Mouse (Mus musculus) CH12.LX (cell line): Measurements from ENCODE around the gene Psmd9. TPM values are rescaled to one million over a fixed set of nuclear protein-coding genes. Genes with fewer than 3 reads are reported as not detected.
A peak's percentile ranks its signal among the peaks of the same experiment; 100 is the strongest.

Source experiments
- DNase-seq: peaks from one replicate; pipeline ENCODE4 v3.0.0-alpha.2; 2013; ENCODE audit errors: extremely low read depth
- H3K27ac ChIP-seq: 2 replicates; pipeline ENCODE4 v1.5.1; 2012; ENCODE audit warnings: low read depth, mild to moderate bottlenecking, control low read depth, moderate library complexity; ENCODE audit not compliant: insufficient read depth
- H3K27me3 ChIP-seq: replicated peaks from 2 replicates; pipeline ENCODE3; 2012; ENCODE audit warnings: inconsistent platforms
- H3K36me3 ChIP-seq, 2 experiments: replicated peaks in 1 of 2; 2 replicates each; pipeline versions ENCODE3 to v1.6.1; 2012; ENCODE audit warnings: inconsistent platforms in 1 of 2, low read length in 1 of 2, mild to moderate bottlenecking in 1 of 2, mixed read lengths in 1 of 2, moderate library complexity in 1 of 2; ENCODE audit not compliant: control insufficient read depth in 1 of 2, insufficient read depth in 1 of 2
- H3K4me1 ChIP-seq, 2 experiments: 2 replicates each; pipeline ENCODE4 v1.6.1; 2012; ENCODE audit warnings: inconsistent platforms in 1 of 2, moderate library complexity in 1 of 2; ENCODE audit not compliant: insufficient read depth in 2 of 2, control insufficient read depth in 1 of 2
- H3K4me2 ChIP-seq: 2 replicates; pipeline ENCODE4 v1.6.1; 2012; ENCODE audit warnings: low read depth, mild to moderate bottlenecking, control low read depth; ENCODE audit not compliant: poor library complexity, insufficient read depth, severe bottlenecking
- H3K4me3 ChIP-seq, 3 experiments: fragments of 150-350 bp in 1 of 3; sonication (generic) in 1 of 3; replicated peaks in 1 of 3; 2 replicates each; pipeline versions ENCODE3 to v1.5.1; 2011 to 2012; ENCODE audit warnings: low read depth in 2 of 3, low read length in 2 of 3, mild to moderate bottlenecking in 2 of 3, moderate library complexity in 2 of 3, control low read depth in 1 of 3, improper control_type of control experiment in 1 of 3, inconsistent platforms in 1 of 3, mixed read lengths in 1 of 3; ENCODE audit not compliant: poor library complexity in 1 of 3
- H3K79me2 ChIP-seq: replicated peaks from 2 replicates; pipeline ENCODE4 v1.6.1; 2012; ENCODE audit warnings: mild to moderate bottlenecking, moderate library complexity; ENCODE audit not compliant: control insufficient read depth, poor library complexity, insufficient read depth, severe bottlenecking; ENCODE audit errors: extremely low read depth
- H3K9ac ChIP-seq: 2 replicates; pipeline ENCODE4 v1.6.1; 2012; ENCODE audit warnings: low read depth, mild to moderate bottlenecking, control low read depth, moderate library complexity; ENCODE audit not compliant: insufficient read depth
- H3K9me3 ChIP-seq: replicated peaks from 2 replicates; pipeline ENCODE3; 2012; ENCODE audit warnings: low read length, inconsistent platforms, mixed read lengths
- CHD1 ChIP-seq: IDR thresholded peaks from 2 replicates; pipeline ENCODE4 v1.6.1; 2012; ENCODE audit warnings: low read depth, low read length, improper control_type of control experiment, inconsistent platforms
- CTCF ChIP-seq, 2 experiments: IDR thresholded peaks in 1 of 2; conservative IDR thresholded peaks in 1 of 2; 2 replicates each; pipeline ENCODE4 v1.5.1; 2011 to 2012; ENCODE audit warnings: low read depth in 2 of 2, low read length in 2 of 2, improper control_type of control experiment in 1 of 2, inconsistent platforms in 1 of 2, mild to moderate bottlenecking in 1 of 2, moderate library complexity in 1 of 2
- E2F4 ChIP-seq: IDR thresholded peaks from 2 replicates; pipeline ENCODE4 v1.6.1; 2011; ENCODE audit warnings: low read depth, low read length, improper control_type of control experiment; ENCODE audit not compliant: insufficient replicate concordance
- ETS1 ChIP-seq: conservative IDR thresholded peaks from 2 replicates; pipeline ENCODE4 v1.6.1; 2012; ENCODE audit warnings: low read depth, mild to moderate bottlenecking, inconsistent platforms, low read length, improper control_type of control experiment, moderate library complexity
- GABPA ChIP-seq: IDR thresholded peaks from 2 replicates; pipeline ENCODE4 v1.6.1; 2012; ENCODE audit warnings: low read depth, low read length, improper control_type of control experiment, inconsistent platforms; ENCODE audit not compliant: insufficient replicate concordance
- HCFC1 ChIP-seq: IDR thresholded peaks from 2 replicates; pipeline ENCODE4 v1.6.1; 2012; ENCODE audit warnings: low read depth, mild to moderate bottlenecking, inconsistent platforms, low read length, improper control_type of control experiment
- IRF4 ChIP-seq: IDR thresholded peaks from 2 replicates; pipeline ENCODE4 v1.6.1; 2014; ENCODE audit warnings: low read depth, mild to moderate bottlenecking, inconsistent platforms, low read length, improper control_type of control experiment
- JUND ChIP-seq: conservative IDR thresholded peaks from 2 replicates; pipeline ENCODE4 v1.6.1; 2011; ENCODE audit warnings: low read depth, low read length, improper control_type of control experiment
- KAT2A ChIP-seq: IDR thresholded peaks from 2 replicates; pipeline ENCODE4 v1.6.1; 2012; ENCODE audit warnings: low read length, improper control_type of control experiment, inconsistent platforms; ENCODE audit not compliant: insufficient replicate concordance
- MAX ChIP-seq: IDR thresholded peaks from 2 replicates; pipeline ENCODE4 v1.6.1; 2011; ENCODE audit warnings: low read length, improper control_type of control experiment
- MAZ ChIP-seq: IDR thresholded peaks from 2 replicates; pipeline ENCODE4 v1.6.1; 2012; ENCODE audit warnings: low read depth, mild to moderate bottlenecking, inconsistent platforms, low read length, improper control_type of control experiment, moderate library complexity
- MEF2A ChIP-seq: IDR thresholded peaks from 2 replicates; pipeline ENCODE4 v1.6.1; 2014; ENCODE audit warnings: low read depth, mild to moderate bottlenecking, inconsistent platforms, low read length, improper control_type of control experiment, borderline replicate concordance
- MXI1 ChIP-seq: IDR thresholded peaks from 2 replicates; pipeline ENCODE4 v1.6.1; 2011; ENCODE audit warnings: mild to moderate bottlenecking, low read depth, low read length, improper control_type of control experiment
- NELFE ChIP-seq: IDR thresholded peaks from 2 replicates; pipeline ENCODE4 v1.6.1; 2011; ENCODE audit warnings: low read depth, low read length, improper control_type of control experiment
- POLR2A ChIP-seq: IDR thresholded peaks from 2 replicates; pipeline ENCODE4 v1.6.1; 2011; ENCODE audit warnings: low read depth, mild to moderate bottlenecking, improper control_type of control experiment, low read length
- RAD21 ChIP-seq: IDR thresholded peaks from 2 replicates; pipeline ENCODE4 v1.6.1; 2011; ENCODE audit warnings: low read depth, mild to moderate bottlenecking, low read length, improper control_type of control experiment, moderate library complexity
- RCOR1 ChIP-seq: conservative IDR thresholded peaks from 2 replicates; pipeline ENCODE4 v1.6.1; 2012; ENCODE audit warnings: low read depth, mild to moderate bottlenecking, inconsistent platforms, low read length, improper control_type of control experiment
- SIN3A ChIP-seq: IDR thresholded peaks from 2 replicates; pipeline ENCODE4 v1.6.1; 2012; ENCODE audit warnings: low read length, improper control_type of control experiment, inconsistent platforms
- TCF12 ChIP-seq: IDR thresholded peaks from 2 replicates; pipeline ENCODE4 v1.6.1; 2014; ENCODE audit warnings: low read depth, mild to moderate bottlenecking, inconsistent platforms, low read length, improper control_type of control experiment
- USF1 ChIP-seq: IDR thresholded peaks from 2 replicates; pipeline ENCODE4 v1.6.1; 2014; ENCODE audit warnings: low read depth, mild to moderate bottlenecking, inconsistent platforms, low read length, improper control_type of control experiment
- ZC3H11A ChIP-seq: IDR thresholded peaks from 2 replicates; pipeline ENCODE4 v1.6.1; 2012; ENCODE audit warnings: low read depth, mild to moderate bottlenecking, inconsistent platforms, low read length, improper control_type of control experiment
- ZKSCAN1 ChIP-seq: IDR thresholded peaks from 2 replicates; pipeline ENCODE4 v1.6.1; 2012; ENCODE audit warnings: low read depth, inconsistent platforms, low read length, improper control_type of control experiment, borderline replicate concordance
- ZMIZ1 ChIP-seq: IDR thresholded peaks from 2 replicates; pipeline ENCODE4 v1.6.1; 2012; ENCODE audit warnings: low read depth, mild to moderate bottlenecking, inconsistent platforms, low read length, improper control_type of control experiment
- ZNF384 ChIP-seq: IDR thresholded peaks from 2 replicates; pipeline ENCODE4 v1.6.1; 2012; ENCODE audit warnings: low read depth, low read length, improper control_type of control experiment, inconsistent platforms
- dilution Hi-C: fragments of 300-500 bp; cut with MboI; formaldehyde crosslinking; loops from 2 replicates; pipeline ENCODE4 v1.14.3; 2020; ENCODE audit warnings: low sequenced_read_pairs; ENCODE audit not compliant: extremely low pct_unique_long_range_greater_than_20kb, extremely low pct_ligation_motif_present
- in situ Hi-C: fragments of 300-500 bp; cut with MboI; formaldehyde crosslinking; loops from 3 replicates; pipeline ENCODE4 v1.14.3; 2019; ENCODE audit warnings: low sequenced_read_pairs, low pct_ligation_motif_present, low pct_unique_long_range_greater_than_20kb, mixed read lengths
- polyA plus RNA-seq: library from polyadenylated mRNA; unstranded; fragments of >175 nt; gene quantifications from 2 replicates; pipeline ENCODE4 v1.2.1, GENCODE M21; 2012; ENCODE audit warnings: low read depth; ENCODE audit not compliant: insufficient read length
- total RNA-seq, 2 experiments: library from RNA; depleted of rRNA; stranded (reverse); fragments of 300-350 nt in 1 of 2; fragments of >200 nt in 1 of 2; gene quantifications; 2 replicates each; pipeline ENCODE4 v1.2.3; 2012 to 2014

Psmd9 gene
- total and polyA plus RNA-seq, 3 experiments = 30.8 to 38.0 (median 35.5) TPM

GRCm38 (mm10) chr5:123133784-123134143, 35.4 kb upstream of the Psmd9 start:
- Histone ChIP-seq H3K36me3 (peaks cover 25 to 57% of the 10 kb centered on the region in 2 experiments), H3K4me2 (no peak overlapping the region), H3K79me2 (peaks cover 45% of the 10 kb centered on the region), H3K9ac (no peak overlapping the region), H3K4me3 (no peak overlapping the region), H3K9me3 (no peaks in the 10 kb centered on the region), H3K4me1 (peaks cover 10 to 78% of the 10 kb centered on the region in 2 experiments), H3K27me3 (no peaks in the 10 kb centered on the region), H3K27ac (peak overlapping the region; percentile 29; the same call in 1 of the 2 replicates)
- in situ Hi-C loops (loop anchor here (5.0 kb wide), 1 partner anchor 71 kb away; no protein-coding TSS in a partner anchor), dilution Hi-C loops (no loop called here)
- TF ChIP-seq ZMIZ1 (no peak), KAT2A (no peak), MAZ (0 out of 2 replicates have a peak, but pooled peaks have one; percentile 29), SIN3A (peak; percentile 75; the same call in 1 of the 2 replicates), MAX (0 out of 2 replicates have a peak, but pooled peaks have one; percentile 8), MXI1 (peak; percentile 40; the same call in 1 of the 2 replicates)
- DNase-seq = no peak

GRCm38 (mm10) chr5:123134186-123134874, 34.9 kb upstream of the Psmd9 start:
- Histone ChIP-seq H3K27me3 (no peaks in the 10 kb centered on the region), H3K79me2 (peaks cover 48% of the 10 kb centered on the region), H3K9ac (no peak overlapping the region), H3K4me2 (no peak overlapping the region), H3K4me1 (peaks cover 10 to 73% of the 10 kb centered on the region in 2 experiments), H3K27ac (0 out of 2 replicates have a peak overlapping the region, but pooled peaks have one; percentile 37), H3K4me3 (no peak overlapping the region), H3K36me3 (peaks cover 25 to 57% of the 10 kb centered on the region in 2 experiments), H3K9me3 (no peaks in the 10 kb centered on the region)
- TF ChIP-seq CTCF (conservative IDR thresholded peaks at IDR 0.05 in 1 of 2, IDR thresholded peaks at IDR 0.05 in 1 of 2; ENCODE audit: low read depth in 2 of 2, low read length in 2 of 2) = 0 out of 4 replicates have a peak, but pooled peaks of 1 of the 2 experiments have one; percentile 6
- TF ChIP-seq ZNF384 = no peak
- dilution Hi-C loops (no loop called here), in situ Hi-C loops (loop anchor here (5.0 kb wide), 1 partner anchor 72 kb away; no protein-coding TSS in a partner anchor)
- no peak for DNase-seq

GRCm38 (mm10) chr5:123134875-123135382, 34.3 kb upstream of the Psmd9 start:
- in situ Hi-C loops = loop anchor here (5.0 kb wide), 1 partner anchor 73 kb away; no protein-coding TSS in a partner anchor
- H3K9me3 ChIP-seq = no peaks in the 10 kb centered on the region
- no peak for TF ChIP-seq GABPA
- TF ChIP-seq ZC3H11A = no peak
- no peak for TF ChIP-seq NELFE
- TF ChIP-seq TCF12 = no peak
- no peak for TF ChIP-seq ETS1
- TF ChIP-seq MEF2A = no peak
- no peak for TF ChIP-seq HCFC1
- no peak for TF ChIP-seq E2F4
- TF ChIP-seq IRF4 = no peak
- TF ChIP-seq CHD1 = no peak
- no peak for TF ChIP-seq KAT2A
- TF ChIP-seq POLR2A = no peak
- no peak for TF ChIP-seq RCOR1
- no peak for TF ChIP-seq ZKSCAN1
- TF ChIP-seq JUND = no peak
- TF ChIP-seq RAD21 = no peak
- no peak for TF ChIP-seq ZNF384
- TF ChIP-seq USF1 = no peak

More at GRCm38 (mm10) chr5:123134875-123135382, 34.3 kb upstream of the Psmd9 start:
- H3K79me2 ChIP-seq = peaks cover 53% of the 10 kb centered on the region
- H3K4me3 ChIP-seq = no peak overlapping the region
- no peak for DNase-seq
- dilution Hi-C loops = no loop called here
- H3K4me2 ChIP-seq = no peak overlapping the region
- H3K27me3 ChIP-seq = no peaks in the 10 kb centered on the region
- peaks cover 10 to 67% of the 10 kb centered on the region in 2 experiments for H3K4me1 ChIP-seq
- peaks cover 25 to 57% of the 10 kb centered on the region in 2 experiments for H3K36me3 ChIP-seq
- H3K27ac ChIP-seq = no peak overlapping the region
- no peak overlapping the region for H3K9ac ChIP-seq
